Mouse (Mus musculus): Measurements from ENCODE around the gene Akap6. TPM values are rescaled to one million over a fixed set of nuclear protein-coding genes. Genes with fewer than 3 reads are reported as not detected.
A peak's percentile ranks its signal among the peaks of the same experiment; 100 is the strongest.

Gene Akap6
- polyA plus RNA-seq, 1 experiment, result 26.0 TPM

DNA sequence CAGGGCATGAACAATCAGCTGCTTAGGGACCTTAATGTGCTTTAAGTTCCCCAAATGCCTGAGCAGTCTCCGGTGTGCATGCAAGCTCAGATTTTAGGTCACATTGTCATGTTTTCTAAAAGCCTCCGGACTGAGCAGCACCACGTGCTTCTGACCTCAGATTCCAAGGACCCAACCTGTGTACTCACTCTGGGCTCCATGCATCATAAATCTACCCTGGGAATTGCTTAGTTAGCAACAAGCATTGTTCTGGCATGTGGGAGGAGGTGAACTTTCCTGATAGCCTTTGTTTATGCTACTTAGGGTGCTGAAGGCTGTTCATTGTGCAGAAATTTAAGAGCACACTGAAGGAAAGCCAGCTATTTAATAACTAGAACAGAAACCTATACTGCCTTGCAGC, 313.2 kb downstream of the Akap6 start:
- no peak for TF ChIP-seq POLR2A (IDR thresholded peaks at IDR 0.05; ENCODE audit: borderline replicate concordance, extremely low read depth, insufficient read depth, insufficient read length, poor library complexity, severe bottlenecking)
- TF ChIP-seq CTCF (IDR thresholded peaks at IDR 0.05; ENCODE audit: borderline replicate concordance, extremely low read depth, insufficient read depth, insufficient read length), result no peak
- no peak for DNase-seq (ENCODE audit: low read depth)

DNA sequence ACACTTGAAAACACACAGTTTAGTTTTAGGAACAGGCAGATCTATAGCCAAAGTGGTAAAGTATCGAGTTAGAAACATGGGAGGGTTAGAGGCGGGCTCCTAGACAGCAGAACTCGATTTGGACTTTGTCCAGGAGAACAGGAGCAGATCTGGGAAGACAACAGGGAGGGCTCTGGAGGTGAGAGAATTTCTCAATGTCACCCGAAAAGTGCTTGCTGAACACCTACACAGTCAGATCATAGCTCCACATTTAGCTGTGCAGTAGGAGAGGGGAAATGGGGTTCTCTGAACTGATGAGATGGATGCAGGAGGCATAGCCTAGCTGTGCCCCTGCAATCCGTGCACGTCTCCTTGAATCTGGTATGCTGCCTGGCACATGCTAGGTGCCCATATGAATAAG, 315.4 kb downstream of the Akap6 start:
- no peak for DNase-seq (ENCODE audit: low read depth)
- TF ChIP-seq CTCF (IDR thresholded peaks at IDR 0.05; ENCODE audit: borderline replicate concordance, extremely low read depth, insufficient read depth, insufficient read length), result no peak
- TF ChIP-seq POLR2A (IDR thresholded peaks at IDR 0.05; ENCODE audit: borderline replicate concordance, extremely low read depth, insufficient read depth, insufficient read length, poor library complexity, severe bottlenecking), result no peak

DNA sequence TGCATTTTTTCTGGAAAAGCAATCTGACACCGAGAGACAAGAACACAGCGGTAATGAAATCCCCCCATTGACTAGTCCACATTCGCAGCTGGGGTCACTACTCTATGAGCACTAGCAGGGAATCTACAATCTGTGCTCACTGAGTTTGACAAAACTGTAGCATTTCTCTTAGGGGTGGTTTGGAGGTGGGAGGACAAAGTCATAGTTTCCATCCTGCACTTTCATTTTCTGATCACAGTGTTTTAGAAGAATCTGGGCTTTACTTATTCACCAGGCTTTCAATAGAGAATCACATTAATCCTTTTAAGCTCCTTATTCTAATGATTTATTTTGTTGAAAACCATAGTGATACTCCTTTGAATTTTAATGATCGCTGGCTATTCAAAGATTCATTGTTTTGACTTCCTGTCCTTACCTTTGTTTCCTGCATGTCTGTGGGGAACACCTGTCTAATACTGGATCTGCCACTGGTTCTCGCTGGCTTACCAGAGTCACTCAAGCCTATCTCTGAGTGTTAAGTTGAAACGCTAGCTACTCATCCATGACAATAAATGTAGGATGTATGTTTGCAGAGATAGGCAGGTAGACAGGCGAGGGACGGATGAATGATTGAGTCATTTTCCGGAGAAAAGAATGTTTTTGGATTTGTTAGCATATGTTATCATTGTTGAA, 325.5 kb downstream of the Akap6 start:
- TF ChIP-seq POLR2A (IDR thresholded peaks at IDR 0.05; ENCODE audit: borderline replicate concordance, extremely low read depth, insufficient read depth, insufficient read length, poor library complexity, severe bottlenecking) (no peak), CTCF (IDR thresholded peaks at IDR 0.05; ENCODE audit: borderline replicate concordance, extremely low read depth, insufficient read depth, insufficient read length) (no peak)
- no peak for DNase-seq (ENCODE audit: low read depth)

DNA sequence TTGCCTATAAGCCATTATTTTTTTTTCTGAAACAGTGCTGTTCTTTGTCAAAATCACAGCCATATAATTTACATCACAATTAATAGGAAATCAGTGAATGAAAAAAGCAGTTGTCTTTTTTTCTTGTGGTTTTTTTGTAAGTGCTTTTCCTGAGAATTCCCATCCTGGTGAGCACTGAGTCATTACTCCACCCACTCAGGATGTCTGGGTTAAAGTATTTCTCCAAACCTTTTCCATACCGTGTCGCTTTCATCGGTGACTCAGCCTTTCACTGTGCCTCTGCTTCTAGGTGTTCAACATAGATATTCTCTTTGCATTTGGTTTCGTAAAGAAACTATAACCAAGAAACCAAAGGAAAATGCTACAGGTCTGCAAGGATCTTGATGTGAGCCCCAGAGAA, 328.1 kb downstream of the Akap6 start:
- DNase-seq (ENCODE audit: low read depth), result no peak
- TF ChIP-seq POLR2A (IDR thresholded peaks at IDR 0.05; ENCODE audit: borderline replicate concordance, extremely low read depth, insufficient read depth, insufficient read length, poor library complexity, severe bottlenecking) (no peak), CTCF (IDR thresholded peaks at IDR 0.05; ENCODE audit: borderline replicate concordance, extremely low read depth, insufficient read depth, insufficient read length) (no peak)

DNA sequence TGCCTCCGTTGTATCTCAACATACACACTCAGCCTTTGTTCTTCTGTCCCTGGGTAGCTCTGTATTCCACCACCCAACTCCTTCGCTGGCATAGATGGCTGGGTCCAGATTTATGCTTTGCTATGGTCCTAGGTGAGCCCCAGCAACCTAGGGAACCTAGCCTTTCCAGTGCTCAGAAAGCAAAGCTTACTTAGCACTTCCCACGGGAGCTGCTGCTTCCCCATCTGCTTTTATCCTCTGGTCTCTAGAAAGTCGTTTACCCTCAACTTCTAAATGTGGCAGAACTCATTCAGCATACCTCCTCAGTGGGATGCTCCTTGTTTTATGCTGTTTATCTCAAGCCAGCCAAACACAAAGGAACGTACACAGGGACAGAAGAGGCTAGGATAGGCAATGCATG, 329.7 kb downstream of the Akap6 start:
- no peak for TF ChIP-seq POLR2A (IDR thresholded peaks at IDR 0.05; ENCODE audit: borderline replicate concordance, extremely low read depth, insufficient read depth, insufficient read length, poor library complexity, severe bottlenecking)
- no peak for TF ChIP-seq CTCF (IDR thresholded peaks at IDR 0.05; ENCODE audit: borderline replicate concordance, extremely low read depth, insufficient read depth, insufficient read length)
- DNase-seq (ENCODE audit: low read depth), result no peak

DNA sequence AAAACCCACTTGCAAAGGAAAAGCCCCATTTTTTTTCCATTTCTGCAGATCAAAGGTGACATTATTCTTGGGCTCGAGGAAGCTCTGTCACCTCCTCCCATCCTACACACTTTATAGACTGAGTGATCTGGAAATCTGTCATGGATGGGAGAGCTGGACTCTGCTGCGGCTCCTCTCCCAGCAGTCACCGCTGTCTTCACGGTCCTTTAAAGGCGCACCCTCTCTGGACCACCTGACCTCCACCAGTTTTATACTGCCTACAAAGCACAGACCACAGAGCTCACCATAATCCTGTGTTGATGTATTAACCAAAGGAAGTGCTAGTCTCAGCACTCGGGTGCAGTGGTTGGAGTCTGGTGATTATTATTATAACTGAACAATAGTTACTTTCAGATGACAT, 330.7 kb downstream of the Akap6 start:
- no peak for TF ChIP-seq CTCF (IDR thresholded peaks at IDR 0.05; ENCODE audit: borderline replicate concordance, extremely low read depth, insufficient read depth, insufficient read length)
- no peak for TF ChIP-seq POLR2A (IDR thresholded peaks at IDR 0.05; ENCODE audit: borderline replicate concordance, extremely low read depth, insufficient read depth, insufficient read length, poor library complexity, severe bottlenecking)
- no peak for DNase-seq (ENCODE audit: low read depth)

DNA sequence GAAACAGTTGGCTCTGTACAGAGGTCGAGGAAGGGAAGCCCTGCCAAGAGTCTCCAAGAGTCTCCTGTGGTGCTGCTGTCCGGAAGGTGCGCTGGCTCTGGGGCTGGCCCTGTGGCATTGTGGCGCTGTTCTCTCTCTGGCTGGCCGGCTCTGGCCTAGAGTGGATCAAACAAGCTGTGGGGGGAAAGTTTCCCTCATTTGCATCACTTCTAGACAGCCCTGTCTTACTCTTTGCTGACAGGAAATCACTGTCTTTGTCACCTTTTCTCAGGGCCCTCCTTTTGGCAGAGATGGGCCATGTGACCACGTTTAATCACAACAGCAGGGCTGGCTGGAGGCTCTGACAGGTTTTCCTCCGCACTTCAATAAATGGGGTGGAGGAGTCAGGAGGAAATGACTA, 333.6 kb downstream of the Akap6 start:
- DNase-seq (ENCODE audit: low read depth), result peak; percentile 93
- no peak for TF ChIP-seq POLR2A (IDR thresholded peaks at IDR 0.05; ENCODE audit: borderline replicate concordance, extremely low read depth, insufficient read depth, insufficient read length, poor library complexity, severe bottlenecking)
- TF ChIP-seq CTCF (IDR thresholded peaks at IDR 0.05; ENCODE audit: borderline replicate concordance, extremely low read depth, insufficient read depth, insufficient read length), result no peak

DNA sequence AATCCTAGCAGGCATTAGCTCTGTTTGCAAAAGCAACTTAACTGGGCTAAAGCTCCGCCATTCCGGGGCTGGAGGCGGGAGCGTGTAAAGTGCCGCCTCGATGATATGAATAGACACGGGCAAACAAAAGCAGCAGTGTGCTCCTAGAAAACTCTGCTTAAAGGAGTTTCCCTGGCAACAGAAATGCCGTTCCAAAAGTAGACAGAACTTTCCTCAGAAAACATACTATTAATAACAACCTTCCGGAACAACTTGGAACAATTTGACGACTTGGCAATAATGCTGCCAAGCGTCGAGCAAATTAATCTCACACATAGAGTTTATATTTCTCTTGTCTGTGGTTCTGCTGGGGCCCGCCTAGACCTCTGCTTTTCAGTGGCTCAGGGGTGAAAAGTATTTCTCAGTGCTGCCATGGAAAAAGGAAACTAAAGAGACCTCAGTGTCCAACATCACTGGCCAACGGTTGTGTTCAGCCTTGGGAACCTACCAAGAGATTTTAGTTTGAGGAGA, 334.3 kb downstream of the Akap6 start:
- no peak for TF ChIP-seq POLR2A (IDR thresholded peaks at IDR 0.05; ENCODE audit: borderline replicate concordance, extremely low read depth, insufficient read depth, insufficient read length, poor library complexity, severe bottlenecking)
- DNase-seq (ENCODE audit: low read depth), result peak; percentile 94

DNA sequence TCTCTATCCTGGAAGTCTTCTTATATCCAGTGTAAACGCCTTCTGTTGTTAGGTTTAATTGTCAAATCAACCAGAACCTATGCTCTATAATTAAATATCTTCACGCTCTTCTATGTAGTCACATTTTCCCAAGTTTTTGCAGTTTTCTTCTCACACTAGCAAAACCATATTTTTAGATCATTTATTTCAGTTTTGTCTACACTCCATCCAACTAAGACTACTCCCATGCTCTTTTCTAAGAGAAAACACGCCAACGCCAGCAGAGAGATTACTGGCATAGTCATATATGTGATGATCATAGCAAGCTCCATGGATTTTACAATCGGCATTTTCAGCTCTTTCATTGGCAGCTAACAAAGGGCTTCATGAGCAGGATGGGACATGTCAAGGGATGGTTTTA, 341.5 kb downstream of the Akap6 start:
- no peak for DNase-seq (ENCODE audit: low read depth)

DNA sequence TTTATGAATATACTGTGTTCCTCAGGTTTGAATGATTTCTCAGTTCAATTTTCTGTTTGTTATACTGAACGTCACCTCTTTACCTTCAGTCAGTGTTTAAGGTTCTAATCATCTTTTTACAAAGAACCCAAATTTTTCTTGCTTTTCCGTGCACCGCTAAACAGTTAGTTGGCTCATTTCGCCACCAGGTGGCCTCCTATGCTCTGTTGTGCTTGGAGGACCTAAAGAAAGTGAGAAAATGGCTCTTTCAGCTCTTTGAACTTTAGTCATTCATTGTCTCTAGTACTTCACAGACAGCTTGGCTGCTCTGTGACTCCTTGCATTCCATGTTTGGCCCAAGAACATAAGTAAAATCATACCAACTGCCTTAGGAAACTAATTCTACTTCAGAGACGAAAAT, 343.6 kb downstream of the Akap6 start:
- peak; percentile 85 for DNase-seq (ENCODE audit: low read depth)

More for the DNA sequence above, 341.5 kb downstream of the Akap6 start:
- TF ChIP-seq CTCF (IDR thresholded peaks at IDR 0.05; ENCODE audit: borderline replicate concordance, extremely low read depth, insufficient read depth, insufficient read length) (no peak), POLR2A (IDR thresholded peaks at IDR 0.05; ENCODE audit: borderline replicate concordance, extremely low read depth, insufficient read depth, insufficient read length, poor library complexity, severe bottlenecking) (no peak)

DNA sequence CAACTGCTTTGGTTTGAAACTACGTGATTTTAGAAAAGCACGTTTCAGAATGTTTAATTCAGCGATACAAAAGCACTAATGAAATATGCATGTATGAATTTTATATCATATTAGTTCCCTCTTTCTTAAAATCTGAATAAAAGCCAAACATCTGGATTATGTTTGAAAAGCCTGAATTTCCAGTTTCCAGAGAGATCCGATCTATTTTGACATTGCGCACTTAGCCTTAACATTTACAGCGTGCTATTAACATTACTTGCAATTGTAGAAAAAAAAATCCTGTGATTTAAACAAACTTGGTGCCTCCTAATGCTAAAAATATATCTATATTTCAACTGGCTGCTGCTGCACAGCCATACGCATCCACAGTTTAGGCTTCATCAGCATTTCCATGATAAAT, 358.4 kb downstream of the Akap6 start:
- TF ChIP-seq CTCF (IDR thresholded peaks at IDR 0.05; ENCODE audit: borderline replicate concordance, extremely low read depth, insufficient read depth, insufficient read length), result no peak
- TF ChIP-seq POLR2A (IDR thresholded peaks at IDR 0.05; ENCODE audit: borderline replicate concordance, extremely low read depth, insufficient read depth, insufficient read length, poor library complexity, severe bottlenecking), result no peak
- no peak for DNase-seq (ENCODE audit: low read depth)

More for the DNA sequence above, 343.6 kb downstream of the Akap6 start:
- TF ChIP-seq POLR2A (IDR thresholded peaks at IDR 0.05; ENCODE audit: borderline replicate concordance, extremely low read depth, insufficient read depth, insufficient read length, poor library complexity, severe bottlenecking), result no peak
- TF ChIP-seq CTCF (IDR thresholded peaks at IDR 0.05; ENCODE audit: borderline replicate concordance, extremely low read depth, insufficient read depth, insufficient read length), result peak; percentile 73; the same call in 1 of the 2 replicates

DNA sequence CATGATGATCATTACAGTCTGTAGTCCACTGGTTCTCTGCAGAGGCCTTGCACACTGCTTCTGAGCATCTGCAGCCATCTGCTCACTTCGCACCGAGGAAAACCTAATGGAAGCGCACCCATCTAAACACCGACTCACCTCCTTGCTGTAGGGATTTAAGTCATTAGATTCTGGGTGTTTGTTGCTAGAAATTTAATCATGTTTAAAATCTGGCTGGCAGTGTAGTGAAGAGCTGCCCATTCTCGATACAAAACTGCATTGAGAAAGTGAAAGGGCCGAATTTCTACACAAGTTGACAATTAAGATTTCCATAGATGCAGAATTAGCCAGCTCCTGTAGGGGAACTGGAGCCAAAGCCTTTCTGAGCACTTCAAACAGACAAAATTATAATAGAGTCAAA, 361.7 kb downstream of the Akap6 start:
- peak; percentile 85 for DNase-seq (ENCODE audit: low read depth)
- no peak for TF ChIP-seq CTCF (IDR thresholded peaks at IDR 0.05; ENCODE audit: borderline replicate concordance, extremely low read depth, insufficient read depth, insufficient read length)
- no peak for TF ChIP-seq POLR2A (IDR thresholded peaks at IDR 0.05; ENCODE audit: borderline replicate concordance, extremely low read depth, insufficient read depth, insufficient read length, poor library complexity, severe bottlenecking)
